Comparison of ENCODE assay signal across 8 mouse cellular contexts in the genomic region with DNA sequence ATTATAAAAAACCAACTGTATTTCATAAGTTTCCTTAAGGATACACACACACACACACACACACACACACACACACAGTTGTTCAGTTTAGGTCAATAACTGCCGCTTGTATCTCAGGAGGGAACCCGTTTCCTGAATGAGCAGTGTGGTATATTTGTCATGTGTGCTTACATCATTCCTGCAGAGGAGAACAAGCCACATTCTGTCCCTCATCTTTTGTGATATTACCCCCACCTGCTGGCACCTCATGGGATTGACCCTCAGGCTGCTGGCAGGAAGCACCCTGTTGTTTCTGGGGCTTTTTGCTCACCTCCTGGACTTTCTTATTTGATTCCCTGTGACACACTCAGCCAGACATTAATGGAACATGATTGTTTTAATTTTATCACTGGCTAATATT.
A peak's percentile ranks its signal among the peaks of the same experiment; 100 is the strongest.
DNase-seq lines count a peak whose midpoint lies in the region; ATAC-seq and TF ChIP-seq lines count a peak whose summit lies in the region.

No protein-coding gene starts in this region.

- no peaks in the 10 kb centered on the region for H3K27me3 ChIP-seq in forebrain, embryonic 12.5 days
- H3K27me3 ChIP-seq in liver, postnatal 0 days (ENCODE audit: insufficient read depth, low read length) = no peaks in the 10 kb centered on the region
- no peaks in the 10 kb centered on the region for H3K27me3 ChIP-seq in neural tube, embryonic 14.5 days (ENCODE audit: control insufficient read depth, insufficient read depth, low read length)
- H3K27me3 ChIP-seq in thymus, adult 2 months (ENCODE audit: control insufficient read depth, insufficient read depth, low read length) = no peaks in the 10 kb centered on the region

- no peak for TF ChIP-seq EP300 in liver, postnatal 0 days (IDR thresholded peaks at IDR 0.05; ENCODE audit: low read depth)

- peak; percentile 86 for ATAC-seq in forebrain, embryonic 12.5 days (ENCODE audit: low FRiP score)
- ATAC-seq in liver, postnatal 0 days = peak; percentile 87
- ATAC-seq in neural tube, embryonic 14.5 days (ENCODE audit: low read depth) = peak; percentile 91

- H3K9me3 ChIP-seq in forebrain, embryonic 12.5 days = no peaks in the 10 kb centered on the region
- no peaks in the 10 kb centered on the region for H3K9me3 ChIP-seq in liver, postnatal 0 days (ENCODE audit: low read length)
- H3K9me3 ChIP-seq in neural tube, embryonic 14.5 days (ENCODE audit: control insufficient read depth, low read length) = no peaks in the 10 kb centered on the region

- no peaks in the 10 kb centered on the region for H3K36me3 ChIP-seq in forebrain, embryonic 12.5 days (replicated peaks)
- no peaks in the 10 kb centered on the region for H3K36me3 ChIP-seq in liver, postnatal 0 days (replicated peaks; ENCODE audit: insufficient read depth, low read length)
- H3K36me3 ChIP-seq in neural tube, embryonic 14.5 days (ENCODE audit: control insufficient read depth, insufficient read depth, low read length) = no peaks in the 10 kb centered on the region
- H3K36me3 ChIP-seq in thymus, adult 2 months (ENCODE audit: control insufficient read depth, insufficient read depth, low read length) = no peaks in the 10 kb centered on the region

- peak; percentile 54 for TF ChIP-seq CTCF in bone marrow, adult 2 months (IDR thresholded peaks at IDR 0.05; ENCODE audit: control insufficient read depth, insufficient read depth, low read length)
- TF ChIP-seq CTCF in liver, postnatal 0 days (IDR thresholded peaks at IDR 0.05; ENCODE audit: low read depth) = peak; percentile 79
- no peak for TF ChIP-seq CTCF in thymus, adult 2 months (IDR thresholded peaks at IDR 0.05; ENCODE audit: borderline replicate concordance, control insufficient read depth, extremely low read depth, insufficient read depth, low read length, poor library complexity)

- H3K4me1 ChIP-seq in bone marrow, adult 2 months (ENCODE audit: control insufficient read depth, insufficient read depth, low read length) = no peaks in the 10 kb centered on the region
- no peaks in the 10 kb centered on the region; the same call in 1 of the 2 replicates for H3K4me1 ChIP-seq in forebrain, embryonic 12.5 days
- no peaks in the 10 kb centered on the region for H3K4me1 ChIP-seq in liver, postnatal 0 days (ENCODE audit: insufficient read depth)
- H3K4me1 ChIP-seq in neural tube, embryonic 14.5 days (ENCODE audit: control insufficient read depth, insufficient read depth, low read length) = no peaks in the 10 kb centered on the region
- H3K4me1 ChIP-seq in thymus, adult 2 months (replicated peaks; ENCODE audit: control insufficient read depth, insufficient read depth, low read length) = no peaks in the 10 kb centered on the region

- TF ChIP-seq POLR2A in bone marrow, adult 2 months (IDR thresholded peaks at IDR 0.05; ENCODE audit: borderline replicate concordance, control insufficient read depth, low read depth, low read length) = no peak
- TF ChIP-seq POLR2A in thymus, adult 2 months (IDR thresholded peaks at IDR 0.05; ENCODE audit: control insufficient read depth, extremely low read depth, insufficient read depth, low read length, poor library complexity) = no peak

- no peak overlapping the region for H3K4me2 ChIP-seq in forebrain, embryonic 12.5 days
- H3K4me2 ChIP-seq in liver, postnatal 0 days (ENCODE audit: low read depth, low read length) = no peak overlapping the region
- H3K4me2 ChIP-seq in neural tube, embryonic 14.5 days (ENCODE audit: low read depth, low read length) = no peak overlapping the region

- H3K4me3 ChIP-seq in bone marrow, adult 2 months (replicated peaks; ENCODE audit: control insufficient read depth, low read depth, low read length) = no peak overlapping the region
- H3K4me3 ChIP-seq in forebrain, embryonic 12.5 days (replicated peaks) = no peak overlapping the region
- no peak overlapping the region for H3K4me3 ChIP-seq in liver, postnatal 0 days (ENCODE audit: low read depth, low read length)
- no peak overlapping the region for H3K4me3 ChIP-seq in neural tube, embryonic 14.5 days (ENCODE audit: low read depth, low read length)
- no peak overlapping the region for H3K4me3 ChIP-seq in thymus, adult 2 months (ENCODE audit: control insufficient read depth, insufficient read depth, low read length)

- 0% methylated on average over 2 of the region's 2 CpGs for WGBS in bone marrow, adult 2 months
- 8% methylated on average over 2 of the region's 2 CpGs for WGBS in forebrain, embryonic 12.5 days
- 0% methylated on average over 2 of the region's 2 CpGs for WGBS in liver, postnatal 0 days (ENCODE audit: insufficient replicate concordance)
- WGBS in neural tube, embryonic 14.5 days = 12% methylated on average over 2 of the region's 2 CpGs
- WGBS in thymus, adult 2 months = 0% methylated on average over 2 of the region's 2 CpGs

- H3K27ac ChIP-seq in bone marrow, adult 2 months (ENCODE audit: control insufficient read depth, insufficient read depth, low read depth, low read length, poor library complexity) = no peak overlapping the region
- H3K27ac ChIP-seq in forebrain, embryonic 12.5 days = no peak overlapping the region
- H3K27ac ChIP-seq in liver, postnatal 0 days (ENCODE audit: low read depth) = no peak overlapping the region
- no peak overlapping the region for H3K27ac ChIP-seq in neural tube, embryonic 14.5 days (ENCODE audit: low read depth, low read length)
- no peak overlapping the region for H3K27ac ChIP-seq in thymus, adult 2 months (ENCODE audit: control insufficient read depth, insufficient read depth, low read length)

- peak; percentile 41 for DNase-seq in CD4-positive, CD25-positive, alpha-beta regulatory T cell, adult 2 months (ENCODE audit: low read depth, low spot score)
- DNase-seq in heart, postnatal 4 days = peak; percentile 76
- DNase-seq in layer of hippocampus, adult 18-20 months (ENCODE audit: low spot score in 2 of 2) = peak; percentile 42 to 77
- peak; percentile 79 for DNase-seq in liver, postnatal 0 days
- peak; percentile 74 for DNase-seq in thymus, adult 2 months

- no peak overlapping the region for H3K9ac ChIP-seq in forebrain, embryonic 12.5 days
- no peak overlapping the region for H3K9ac ChIP-seq in liver, postnatal 0 days (replicated peaks)
- no peak overlapping the region for H3K9ac ChIP-seq in neural tube, embryonic 14.5 days (replicated peaks; ENCODE audit: low read depth, low read length)
